Mouse (Mus musculus): ENCODE results near the gene 1700125H20Rik. TPM values are rescaled to one million over a fixed set of nuclear protein-coding genes. Genes with fewer than 3 reads are reported as not detected.

The 1700125H20Rik gene
- polyA plus RNA-seq (2014; fragmentation: Nextera tagmentation; extraction: Ambion mirVana) = 0.33 and 1.3 TPM in 2 replicates

DNA sequence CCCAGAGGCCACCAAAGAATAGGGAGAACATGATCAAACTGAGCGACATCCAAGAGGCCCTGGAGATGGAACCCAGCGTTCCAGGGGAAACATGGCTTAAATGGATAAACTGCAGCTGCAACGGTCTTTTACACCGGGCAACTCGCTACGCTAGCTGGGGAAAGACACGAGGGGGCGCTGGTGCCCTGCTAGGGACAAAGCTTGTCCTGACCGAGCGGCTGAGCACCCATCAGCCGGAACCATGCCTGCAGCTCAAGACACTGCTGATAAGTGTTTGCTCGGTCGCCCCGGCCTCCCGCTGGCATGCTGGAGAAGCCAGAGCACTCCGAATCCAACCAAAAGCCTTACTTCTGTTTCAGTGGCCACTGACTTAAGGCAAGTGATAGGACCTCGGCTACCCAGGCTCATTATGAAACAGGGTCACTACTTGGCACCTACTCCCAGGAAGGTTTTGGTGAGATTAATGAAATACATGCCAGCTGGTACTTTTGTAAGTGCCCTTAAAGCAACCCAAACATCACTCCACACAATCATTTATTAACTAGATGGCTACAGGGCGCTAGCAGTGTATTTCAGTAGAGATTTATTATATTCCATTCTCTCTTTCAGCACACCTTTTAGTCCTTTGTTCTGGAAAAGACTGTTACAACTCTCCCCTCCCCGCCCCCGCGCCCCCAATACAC lies at the start of gene 1700125H20Rik:
1700125H20Rik (plus strand) TSS at position 347 of the 683 bp plus-strand sequence.
- H3K9me3 ChIP-seq (replicated peaks; ENCODE audit: control insufficient read depth, low read length) = no peaks in the 10 kb centered on the region
- H3K4me3 ChIP-seq (ENCODE audit: low read depth, low read length) = peak within 1 kb of the TSS; percentile 21
- WGBS = 12% methylated on average over 21 of the region's 21 CpGs
- H3K27ac ChIP-seq (ENCODE audit: low read depth, low read length) = no peak within 1 kb of the TSS
- peak; percentile 95 for DNase-seq (ENCODE audit: low spot score)
- no peaks in the 10 kb centered on the region for H3K27me3 ChIP-seq (replicated peaks; ENCODE audit: control insufficient read depth, insufficient read depth, low read length)
- peak; percentile 95 for ATAC-seq
- no peaks in the 10 kb centered on the region for H3K4me1 ChIP-seq (ENCODE audit: control insufficient read depth, insufficient read depth, low read length)
- H3K36me3 ChIP-seq (ENCODE audit: control insufficient read depth, insufficient read depth, low read length) = no peaks in the 10 kb centered on the region
- peak within 1 kb of the TSS; percentile 51 for H3K4me2 ChIP-seq (ENCODE audit: low read length)
- H3K9ac ChIP-seq (ENCODE audit: low read length) = peak within 1 kb of the TSS; percentile 57

GRCm38 (mm10) chr11:85122073-85122472 lies 48.1 kb upstream of the 1700125H20Rik start:
- Histone ChIP-seq H3K36me3 (ENCODE audit: control insufficient read depth, insufficient read depth, low read length) (no peaks in the 10 kb centered on the region), H3K27ac (ENCODE audit: low read depth, low read length) (no peak overlapping the region), H3K4me2 (ENCODE audit: low read length) (no peak overlapping the region), H3K4me3 (ENCODE audit: low read depth, low read length) (no peak overlapping the region), H3K4me1 (ENCODE audit: control insufficient read depth, insufficient read depth, low read length) (no peaks in the 10 kb centered on the region), H3K9me3 (replicated peaks; ENCODE audit: control insufficient read depth, low read length) (no peaks in the 10 kb centered on the region), H3K27me3 (replicated peaks; ENCODE audit: control insufficient read depth, insufficient read depth, low read length) (no peaks in the 10 kb centered on the region), H3K9ac (ENCODE audit: low read length) (no peak overlapping the region)
- no peak for DNase-seq (ENCODE audit: low spot score)
- 71% methylated on average over 1 of the region's 1 CpGs for WGBS
- ATAC-seq = no peak

DNA sequence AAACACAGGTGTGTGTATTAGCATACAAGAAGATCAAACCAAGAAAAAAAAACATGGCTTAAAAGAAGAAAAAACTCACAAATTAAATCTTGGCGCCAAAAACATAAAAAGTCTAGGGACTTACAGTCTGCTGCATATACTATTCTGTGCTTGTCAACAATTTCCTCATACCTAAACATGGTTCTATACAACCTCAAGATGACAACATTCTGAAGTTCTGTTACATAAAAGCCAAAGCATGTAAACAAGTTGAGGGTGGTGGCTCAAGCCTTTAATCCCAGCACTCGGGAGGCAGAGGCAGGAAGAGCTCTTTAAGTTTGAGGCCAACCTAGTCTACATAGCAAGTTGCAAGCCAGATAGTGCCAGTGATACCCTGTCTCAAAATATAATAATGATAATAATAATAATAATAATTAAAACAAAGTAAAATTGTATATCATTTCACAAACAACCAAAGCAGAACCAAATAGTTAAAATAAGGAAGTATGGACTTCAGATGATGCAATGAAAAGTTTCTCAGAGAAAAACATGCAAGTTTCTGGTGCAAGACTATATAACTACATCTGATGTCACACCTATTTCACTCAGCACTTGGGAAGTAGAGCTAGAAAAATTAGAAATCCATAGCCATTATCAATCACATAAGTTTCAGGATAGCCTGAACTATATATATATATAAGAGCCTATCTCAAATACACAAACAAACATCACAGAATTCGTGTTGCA lies 46.8 kb upstream of the 1700125H20Rik start:
- Histone ChIP-seq H3K9me3 (replicated peaks; ENCODE audit: control insufficient read depth, low read length) (no peaks in the 10 kb centered on the region), H3K36me3 (ENCODE audit: control insufficient read depth, insufficient read depth, low read length) (no peaks in the 10 kb centered on the region), H3K4me1 (ENCODE audit: control insufficient read depth, insufficient read depth, low read length) (no peaks in the 10 kb centered on the region), H3K4me3 (ENCODE audit: low read depth, low read length) (no peak overlapping the region), H3K27me3 (replicated peaks; ENCODE audit: control insufficient read depth, insufficient read depth, low read length) (no peaks in the 10 kb centered on the region), H3K4me2 (ENCODE audit: low read length) (no peak overlapping the region), H3K9ac (ENCODE audit: low read length) (no peak overlapping the region), H3K27ac (ENCODE audit: low read depth, low read length) (no peak overlapping the region)
- no peak for ATAC-seq
- no peak for DNase-seq (ENCODE audit: low spot score)
- 88% methylated on average over 3 of the region's 3 CpGs for WGBS

GRCm38 (mm10) chr11:85126257-85127102 lies 43.7 kb upstream of the 1700125H20Rik start:
- no peak overlapping the region for H3K4me2 ChIP-seq (ENCODE audit: low read length)
- no peaks in the 10 kb centered on the region for H3K4me1 ChIP-seq (ENCODE audit: control insufficient read depth, insufficient read depth, low read length)
- no peak overlapping the region for H3K27ac ChIP-seq (ENCODE audit: low read depth, low read length)
- H3K27me3 ChIP-seq (replicated peaks; ENCODE audit: control insufficient read depth, insufficient read depth, low read length) = no peaks in the 10 kb centered on the region
- 93% methylated on average over 2 of the region's 2 CpGs for WGBS
- H3K9me3 ChIP-seq (replicated peaks; ENCODE audit: control insufficient read depth, low read length) = no peaks in the 10 kb centered on the region
- H3K36me3 ChIP-seq (ENCODE audit: control insufficient read depth, insufficient read depth, low read length) = no peaks in the 10 kb centered on the region
- H3K9ac ChIP-seq (ENCODE audit: low read length) = no peak overlapping the region
- DNase-seq (ENCODE audit: low spot score) (no peak), ATAC-seq (no peak)
- no peak overlapping the region for H3K4me3 ChIP-seq (ENCODE audit: low read depth, low read length)

DNA sequence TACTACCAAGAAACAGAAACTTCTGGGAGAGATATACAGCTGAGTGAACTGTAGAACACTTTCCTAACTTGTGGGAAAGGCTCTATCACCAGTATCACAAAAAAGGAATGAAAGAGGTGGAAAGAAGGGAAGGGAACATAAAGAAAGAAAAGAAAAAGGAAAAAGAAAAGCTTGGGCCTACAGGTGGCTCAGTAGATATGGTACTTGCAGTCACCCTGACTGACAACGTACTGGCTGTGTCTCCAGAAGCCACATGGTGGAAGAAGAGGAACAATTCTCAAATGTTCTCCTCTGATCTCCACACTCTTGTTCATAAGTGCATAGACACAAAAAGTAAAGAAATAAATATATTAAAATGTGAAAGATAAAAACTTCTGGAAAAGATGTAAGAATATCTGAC lies 41.3 kb upstream of the 1700125H20Rik start:
- Histone ChIP-seq H3K27ac (ENCODE audit: low read depth, low read length) (no peak overlapping the region), H3K9ac (ENCODE audit: low read length) (no peak overlapping the region), H3K27me3 (replicated peaks; ENCODE audit: control insufficient read depth, insufficient read depth, low read length) (no peaks in the 10 kb centered on the region), H3K4me2 (ENCODE audit: low read length) (no peak overlapping the region), H3K9me3 (replicated peaks; ENCODE audit: control insufficient read depth, low read length) (no peaks in the 10 kb centered on the region), H3K4me1 (ENCODE audit: control insufficient read depth, insufficient read depth, low read length) (no peaks in the 10 kb centered on the region), H3K4me3 (ENCODE audit: low read depth, low read length) (no peak overlapping the region), H3K36me3 (ENCODE audit: control insufficient read depth, insufficient read depth, low read length) (no peaks in the 10 kb centered on the region)
- DNase-seq (ENCODE audit: low spot score) = no peak
- ATAC-seq = no peak
- 84% methylated on average over 1 of the region's 1 CpGs for WGBS

- ATAC-seq (no peak), DNase-seq (ENCODE audit: low spot score) (no peak)
- Histone ChIP-seq H3K27me3 (replicated peaks; ENCODE audit: control insufficient read depth, insufficient read depth, low read length) (no peaks in the 10 kb centered on the region), H3K4me2 (ENCODE audit: low read length) (no peak overlapping the region), H3K4me3 (ENCODE audit: low read depth, low read length) (no peak overlapping the region), H3K9ac (ENCODE audit: low read length) (no peak overlapping the region), H3K36me3 (ENCODE audit: control insufficient read depth, insufficient read depth, low read length) (no peaks in the 10 kb centered on the region), H3K27ac (ENCODE audit: low read depth, low read length) (no peak overlapping the region), H3K9me3 (replicated peaks; ENCODE audit: control insufficient read depth, low read length) (no peaks in the 10 kb centered on the region), H3K4me1 (ENCODE audit: control insufficient read depth, insufficient read depth, low read length) (no peaks in the 10 kb centered on the region)
- WGBS = 82% methylated on average over 2 of the region's 2 CpGs
These were observed 38.7 kb upstream of the 1700125H20Rik start for GRCm38 (mm10) chr11:85131542-85131941.

GRCm38 (mm10) chr11:85138776-85139474 lies 31.3 kb upstream of the 1700125H20Rik start:
- H3K27ac ChIP-seq (ENCODE audit: low read depth, low read length) = peak overlapping the region; percentile 88
- DNase-seq (ENCODE audit: low spot score) (peak; percentile 52), ATAC-seq (no peak)
- no peaks in the 10 kb centered on the region for H3K27me3 ChIP-seq (replicated peaks; ENCODE audit: control insufficient read depth, insufficient read depth, low read length)
- 2% methylated on average over 17 of the region's 17 CpGs for WGBS
- H3K9me3 ChIP-seq (replicated peaks; ENCODE audit: control insufficient read depth, low read length) = no peaks in the 10 kb centered on the region
- peak overlapping the region; percentile 77 for H3K9ac ChIP-seq (ENCODE audit: low read length)
- no peaks in the 10 kb centered on the region for H3K36me3 ChIP-seq (ENCODE audit: control insufficient read depth, insufficient read depth, low read length)
- H3K4me2 ChIP-seq (ENCODE audit: low read length) = peak overlapping the region; percentile 84
- H3K4me3 ChIP-seq (ENCODE audit: low read depth, low read length) = peak overlapping the region; percentile 79
- peaks cover 3% of the 10 kb centered on the region; the same call in 1 of the 2 replicates for H3K4me1 ChIP-seq (ENCODE audit: control insufficient read depth, insufficient read depth, low read length)
